10 mouse cellular contexts compared by ENCODE assay signal in the genomic region with DNA sequence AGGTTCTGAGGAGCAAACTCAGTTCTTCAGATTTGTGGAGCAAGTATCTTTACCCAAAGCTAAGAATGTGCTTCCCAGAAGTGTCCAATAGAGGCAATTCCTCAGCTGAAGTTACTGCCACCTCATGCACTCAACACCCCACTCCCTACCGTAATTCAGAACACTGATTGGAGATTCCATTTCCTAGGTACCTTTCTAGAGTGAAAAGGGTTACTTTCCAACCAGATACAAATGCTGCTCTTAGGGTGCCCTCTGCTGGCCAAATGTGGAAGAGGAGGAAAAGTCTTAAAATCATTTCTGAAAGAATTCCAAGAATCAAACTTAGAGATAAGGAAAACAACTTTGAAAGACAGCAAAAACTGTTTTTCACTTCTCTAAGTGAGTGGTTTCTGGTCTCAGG. TPM values are rescaled to one million over a fixed set of nuclear protein-coding genes. Genes with fewer than 3 reads are reported as not detected.
DNase-seq lines count a peak whose midpoint lies in the region; ATAC-seq lines count a peak whose summit lies in the region.
"Had no signal": no experiment of that assay in that cellular context is flagged by ENCODE, and none has a peak within 500 bp of the region (broad histone marks: within the 10 kb centered on the region; RNA-seq: fewer than 3 reads in every experiment).

No protein-coding gene starts in this region.

- H3K4me3 ChIP-seq in liver, embryonic 12.5 days: no peak overlapping the region
- H3K4me3 ChIP-seq in kidney, embryonic 15.5 days (replicated peaks): no peak overlapping the region
- no peak overlapping the region for H3K4me3 ChIP-seq in limb, embryonic 11.5 days (ENCODE audit: low read depth, low read length)
- H3K4me3 ChIP-seq: erythroblast, embryonic 14.5 days had no signal

- no peaks in the 10 kb centered on the region for H3K36me3 ChIP-seq in liver, embryonic 12.5 days
- H3K36me3 ChIP-seq in kidney, embryonic 15.5 days: no peaks in the 10 kb centered on the region
- no peaks in the 10 kb centered on the region for H3K36me3 ChIP-seq in limb, embryonic 11.5 days (ENCODE audit: control insufficient read depth, insufficient read depth, low read length)

- H3K27me3 ChIP-seq in liver, embryonic 12.5 days (replicated peaks): 0 out of 2 replicates have a peak, but pooled peaks cover 4% of the 10 kb centered on the region
- H3K27me3 ChIP-seq in kidney, embryonic 15.5 days: no peaks in the 10 kb centered on the region
- H3K27me3 ChIP-seq in limb, embryonic 11.5 days (ENCODE audit: control insufficient read depth, insufficient read depth, low read length): no peaks in the 10 kb centered on the region

- no peaks in the 10 kb centered on the region for H3K4me1 ChIP-seq in liver, embryonic 12.5 days
- peaks cover 15% of the 10 kb centered on the region for H3K4me1 ChIP-seq in kidney, embryonic 15.5 days
- no peaks in the 10 kb centered on the region for H3K4me1 ChIP-seq in limb, embryonic 11.5 days (ENCODE audit: control insufficient read depth, insufficient read depth, low read length)

- no peak overlapping the region for H3K27ac ChIP-seq in liver, embryonic 12.5 days
- H3K27ac ChIP-seq in kidney, embryonic 15.5 days: no peak overlapping the region
- H3K27ac ChIP-seq in limb, embryonic 11.5 days (replicated peaks; ENCODE audit: low read depth, low read length): no peak overlapping the region

- H3K9ac ChIP-seq in liver, embryonic 12.5 days: no peak overlapping the region
- H3K9ac ChIP-seq in kidney, embryonic 15.5 days: no peak overlapping the region
- no peak overlapping the region for H3K9ac ChIP-seq in limb, embryonic 11.5 days (ENCODE audit: low read length)

- WGBS in liver, embryonic 12.5 days (ENCODE audit: insufficient replicate concordance): 0% methylated on average over 1 of the region's 1 CpGs
- 0% methylated on average over 1 of the region's 1 CpGs for WGBS in kidney, embryonic 15.5 days
- 0% methylated on average over 1 of the region's 1 CpGs for WGBS in limb, embryonic 11.5 days

- no peak for ATAC-seq in liver, embryonic 12.5 days
- ATAC-seq in kidney, embryonic 15.5 days (replicated peaks; ENCODE audit: low FRiP score): peak; percentile 73; the same call in 1 of the 2 replicates
- no peak for ATAC-seq in limb, embryonic 11.5 days (ENCODE audit: insufficient number of reproducible peaks, low FRiP score, low TSS enrichment, low read depth)

- DNase-seq in liver: peak; percentile 64
- DNase-seq in c-Kit-negative CD71-positive TER-119-positive erythroid progenitor cells, embryonic 14.5 days (ENCODE audit: low read depth, low spot score): peak; percentile 40
- peak; percentile 72 to 82 for DNase-seq in frontal cortex, postnatal 36 days (ENCODE audit: low spot score in 2 of 2)
- DNase-seq in limb, embryonic 11.5 days (ENCODE audit: low spot score): peak; percentile 88
- DNase-seq in neural tube, embryonic 10.5 days (ENCODE audit: extremely low spot score, low spot score): peak; percentile 83
- peak; percentile 44 for DNase-seq in thymus, postnatal 14 days

- no peak overlapping the region for H3K4me2 ChIP-seq in liver, embryonic 12.5 days
- H3K4me2 ChIP-seq in kidney, embryonic 15.5 days: no peak overlapping the region
- H3K4me2 ChIP-seq in limb, embryonic 11.5 days (ENCODE audit: low read depth, severe bottlenecking): no peak overlapping the region

- no peaks in the 10 kb centered on the region for H3K9me3 ChIP-seq in liver, embryonic 12.5 days (replicated peaks)
- no peaks in the 10 kb centered on the region for H3K9me3 ChIP-seq in kidney, embryonic 15.5 days (replicated peaks)
- H3K9me3 ChIP-seq in limb, embryonic 11.5 days (ENCODE audit: control insufficient read depth, low read length): no peaks in the 10 kb centered on the region

RNA-seq across cellular contexts. Expression of a gene that starts 4.3 kb away (rescaled TPM):
- not detected in 2 replicates for polyA plus RNA-seq in liver, embryonic 12.5 days (2016; fragmentation: Nextera tagmentation; extraction: Ambion mirVana)
- polyA plus RNA-seq in kidney, embryonic 15.5 days (2015; fragmentation: Nextera tagmentation; extraction: Ambion mirVana): not detected in 2 replicates
- polyA plus RNA-seq in limb, embryonic 11.5 days (2014; fragmentation: Nextera tagmentation; extraction: Ambion mirVana): not detected in 2 replicates
- polyA plus RNA-seq: erythroblast, embryonic 14.5 days; small intestine, adult 2 months had no signal

RNA-seq across cellular contexts. Expression of a gene that starts 35.8 kb away (rescaled TPM):
- 3.0 and 3.6 TPM in 2 replicates for polyA plus RNA-seq in liver, embryonic 12.5 days (2016; fragmentation: Nextera tagmentation; extraction: Ambion mirVana)
- polyA plus RNA-seq in kidney, embryonic 15.5 days (2015; fragmentation: Nextera tagmentation; extraction: Ambion mirVana): 3.9 and 4.7 TPM in 2 replicates
- polyA plus RNA-seq in limb, embryonic 11.5 days (2014; fragmentation: Nextera tagmentation; extraction: Ambion mirVana): 3.3 and 4.5 TPM in 2 replicates

RNA-seq across cellular contexts. Expression of a gene that starts 59.7 kb away (rescaled TPM):
- polyA plus RNA-seq in liver, embryonic 12.5 days (2016; fragmentation: Nextera tagmentation; extraction: Ambion mirVana): 26.1 and 27.2 TPM in 2 replicates
- 17.1 and 17.6 TPM in 2 replicates for polyA plus RNA-seq in kidney, embryonic 15.5 days (2015; fragmentation: Nextera tagmentation; extraction: Ambion mirVana)
- 15.1 and 15.3 TPM in 2 replicates for polyA plus RNA-seq in limb, embryonic 11.5 days (2014; fragmentation: Nextera tagmentation; extraction: Ambion mirVana)
